Mouse (Mus musculus): ENCODE measurements around the gene Rps13.

DNA sequence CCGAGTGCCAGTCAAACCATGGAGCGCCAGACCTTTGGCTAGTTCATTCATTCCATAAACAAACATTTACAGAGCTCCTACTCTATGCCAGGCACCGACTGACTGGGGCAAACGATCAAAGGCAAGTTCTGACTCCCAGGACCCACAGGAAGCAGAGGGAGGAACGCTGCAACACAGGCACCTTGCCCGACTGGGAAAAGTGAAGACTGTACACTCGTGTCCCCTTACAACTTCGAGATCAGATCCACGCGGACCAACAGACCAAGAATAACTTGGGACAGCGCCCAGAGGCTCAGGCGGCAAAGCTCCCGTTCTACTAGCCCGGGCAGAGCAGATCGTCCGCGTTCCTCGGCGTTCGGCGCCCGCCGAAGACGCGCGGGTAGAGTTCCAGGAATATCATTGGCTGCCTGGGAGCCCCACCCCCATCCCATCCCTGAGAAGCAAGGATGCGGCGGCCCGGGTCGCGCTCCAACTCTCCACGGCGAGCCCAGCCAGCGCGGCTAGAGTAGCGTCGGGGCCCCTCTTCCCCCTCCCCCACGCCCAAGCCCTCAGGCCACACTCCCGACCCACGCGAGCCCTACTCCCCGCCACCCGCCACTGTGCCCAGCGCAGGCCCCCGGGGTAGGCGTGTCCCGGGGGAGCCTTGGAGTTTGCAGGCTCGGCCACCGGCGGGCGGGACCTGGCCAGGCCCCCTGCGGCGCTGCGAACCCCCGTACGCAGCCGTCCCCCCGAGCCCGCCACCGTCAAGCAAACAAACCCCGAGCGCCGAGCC is 26.7 kb downstream of the Rps13 start:
- TF ChIP-seq POLR2A (IDR thresholded peaks at IDR 0.05; ENCODE audit: borderline replicate concordance, control insufficient read depth, low read depth, low read length) (no peak), CTCF (IDR thresholded peaks at IDR 0.05; ENCODE audit: control insufficient read depth, insufficient read depth, low read length) (no peak)
